Mouse (Mus musculus) retina, postnatal 1 day (tissue): ENCODE measurements around the gene Gfpt2.

Source experiments
- DNase-seq: peaks from one replicate; pipeline ENCODE4 v3.0.0-alpha.2; 2012

Gfpt2 gene

GRCm38 (mm10) chr11:49841886-49842285 lies 47.9 kb downstream of the Gfpt2 start:
- no peak for DNase-seq

DNA sequence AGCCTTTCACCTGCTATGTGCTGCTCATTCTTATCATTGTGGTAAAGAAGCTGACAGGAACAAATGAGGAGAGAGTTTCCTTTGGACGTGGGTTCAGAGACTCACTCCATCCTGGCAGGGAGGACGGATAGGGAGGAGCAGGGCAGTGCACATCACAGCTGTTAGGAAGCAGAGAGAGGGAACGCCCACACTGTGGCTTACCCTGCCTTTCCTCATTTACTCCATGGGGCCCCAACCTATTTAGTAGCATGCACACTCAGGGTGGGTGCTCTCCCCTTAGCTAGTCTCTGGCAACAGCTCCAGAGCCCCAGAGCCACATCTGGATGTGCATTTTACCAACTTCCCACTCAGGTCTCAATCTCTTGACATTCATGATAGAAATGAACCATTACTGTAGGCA lies 48.7 kb downstream of the Gfpt2 start:
- no peak for DNase-seq

- no peak for DNase-seq
Observed at GRCm38 (mm10) chr11:49844311-49844710, 50.3 kb downstream of the Gfpt2 start.

DNA sequence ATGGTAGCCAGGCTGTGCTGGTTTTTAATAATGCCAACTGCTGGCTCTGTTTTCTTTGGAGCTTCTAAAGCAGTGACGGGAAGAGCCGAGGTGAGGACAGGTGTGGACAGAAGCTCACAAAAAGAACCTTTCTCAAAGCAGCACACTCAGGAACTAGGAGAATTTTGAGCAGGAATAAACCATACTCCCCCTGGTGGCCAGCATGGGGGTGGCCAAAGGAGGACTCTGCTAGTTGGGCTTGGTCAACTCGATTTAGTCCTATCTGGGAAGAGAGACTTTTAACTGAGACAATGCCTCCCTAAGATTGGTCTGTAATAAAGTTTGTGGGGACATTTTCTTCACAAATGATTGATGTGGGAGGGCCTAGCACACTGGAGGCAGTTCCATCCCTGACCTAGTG lies 51.0 kb downstream of the Gfpt2 start:
- peak; percentile 74 for DNase-seq

- DNase-seq, result no peak
Observed at GRCm38 (mm10) chr11:49845958-49846357, 52.0 kb downstream of the Gfpt2 start.

DNA sequence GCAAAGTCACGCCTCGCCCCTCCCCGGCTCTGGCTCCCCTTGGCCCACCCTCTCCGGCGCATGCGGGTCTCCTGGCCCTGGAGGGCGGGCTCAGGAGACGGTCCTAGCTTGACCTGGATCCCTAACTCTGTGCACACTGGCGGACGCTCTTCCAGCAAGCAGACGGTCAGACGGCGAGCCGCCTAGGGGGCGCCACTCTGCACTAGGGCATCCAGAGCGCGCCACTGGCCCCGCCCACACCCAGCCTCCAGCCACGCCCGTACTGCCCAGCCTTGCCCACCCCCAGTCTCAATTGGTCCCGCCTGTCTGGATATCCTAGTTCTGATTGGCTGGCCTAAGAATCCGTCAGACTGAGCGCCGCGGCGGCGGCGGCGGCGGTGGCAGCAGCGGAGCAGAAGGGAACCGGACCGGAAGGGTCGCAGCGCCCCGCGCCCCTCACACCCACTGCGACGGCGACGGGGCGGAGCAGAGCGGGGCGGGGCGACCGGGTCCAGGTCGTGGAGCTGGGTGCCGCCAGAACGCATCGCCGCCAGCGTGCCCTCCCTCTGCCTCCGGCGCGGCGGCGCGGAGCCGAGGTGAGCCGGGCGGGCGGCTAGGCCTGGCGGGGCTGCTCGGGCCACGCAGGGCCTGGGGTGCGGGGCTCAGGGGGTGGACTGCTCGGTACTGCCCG lies 52.6 kb downstream of the Gfpt2 start, which contains the start of gene Mapk9:
Gene Mapk9 (plus strand): TSS at position 351 of the 670 bp plus-strand sequence.
- DNase-seq, result peak; percentile 99

GRCm38 (mm10) chr11:49847071-49847810 lies 53.3 kb downstream of the Gfpt2 start:
- peak; percentile 76 for DNase-seq

GRCm38 (mm10) chr11:49847811-49848078 lies 53.8 kb downstream of the Gfpt2 start:
- no peak for DNase-seq

GRCm38 (mm10) chr11:49848080-49848815 lies 54.3 kb downstream of the Gfpt2 start:
- peak; percentile 54 for DNase-seq

- DNase-seq, result no peak
Observed at GRCm38 (mm10) chr11:49850331-49850730, 56.4 kb downstream of the Gfpt2 start.

DNA sequence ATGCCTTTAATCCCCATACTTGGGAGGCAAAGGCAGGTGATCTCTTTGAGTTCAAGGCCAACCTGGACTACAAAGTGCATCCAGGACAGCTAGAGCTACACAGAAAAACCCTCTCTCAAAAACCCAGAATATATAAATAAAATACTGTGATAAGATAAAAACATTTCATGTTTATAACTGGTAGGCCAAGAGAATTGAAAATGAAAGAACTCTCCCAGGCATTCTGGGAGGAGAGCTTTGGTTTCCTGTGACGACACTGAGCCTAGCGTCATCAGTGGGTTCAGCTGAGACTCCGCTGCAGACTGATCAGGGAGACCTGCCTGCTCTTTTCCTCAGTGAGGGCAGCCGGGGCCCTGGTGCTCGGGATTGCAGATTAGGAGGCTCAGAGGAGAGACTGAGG lies 61.2 kb downstream of the Gfpt2 start:
- DNase-seq, result no peak

DNA sequence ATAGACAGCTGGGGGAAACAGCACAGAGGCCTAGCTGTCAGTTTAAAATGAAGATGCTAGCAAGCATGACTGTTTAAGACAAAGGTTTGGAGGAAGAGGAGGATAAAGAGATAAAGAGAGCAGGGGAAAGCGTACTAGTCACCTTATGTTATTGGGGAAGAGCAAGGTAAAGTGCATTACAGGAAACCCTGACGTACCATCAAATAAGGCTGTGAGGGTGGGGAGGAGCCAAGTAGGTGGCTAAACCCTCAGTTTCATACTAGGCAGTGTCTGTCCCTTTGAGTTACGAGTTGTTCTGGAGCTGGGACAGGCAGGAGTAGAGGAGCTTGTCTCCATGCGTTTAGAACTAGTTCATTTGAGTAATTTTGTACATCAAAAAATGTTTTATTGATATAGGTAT lies 67.2 kb downstream of the Gfpt2 start:
- DNase-seq, result no peak

GRCm38 (mm10) chr11:49863926-49864325 lies 69.9 kb downstream of the Gfpt2 start:
- DNase-seq, result no peak

- DNase-seq, result no peak
Observed at GRCm38 (mm10) chr11:49867320-49867719, 73.3 kb downstream of the Gfpt2 start.

- peak; percentile 72 for DNase-seq
Observed at GRCm38 (mm10) chr11:49869762-49870161, 75.8 kb downstream of the Gfpt2 start.

GRCm38 (mm10) chr11:49871914-49872313 lies 77.9 kb downstream of the Gfpt2 start:
- DNase-seq, result peak; percentile 69

GRCm38 (mm10) chr11:49872779-49873178 lies 78.8 kb downstream of the Gfpt2 start:
- DNase-seq, result no peak

- peak; percentile 17 for DNase-seq
Observed at GRCm38 (mm10) chr11:49876948-49877817, 83.2 kb downstream of the Gfpt2 start.

- DNase-seq, result no peak
Observed at GRCm38 (mm10) chr11:49879950-49880642, 86.1 kb downstream of the Gfpt2 start.

GRCm38 (mm10) chr11:49883394-49883793 lies 89.4 kb downstream of the Gfpt2 start:
- DNase-seq, result no peak
